Mouse (Mus musculus) liver, embryonic 11.5 days (tissue): ENCODE data around the gene Glis3. TPM values are rescaled to one million over a fixed set of nuclear protein-coding genes. Genes with fewer than 3 reads are reported as not detected.

Experiments used
- ATAC-seq: fragments of 200-750 bp; cut with Nextera tagmentation; replicated peaks from 2 replicates; pipeline ENCODE4 v1.8.0; 2017; ENCODE audit warnings: moderate number of reproducible peaks, mild to moderate bottlenecking, moderate TSS enrichment, moderate library complexity; ENCODE audit not compliant: low FRiP score
- DNase-seq: peaks from one replicate; pipeline ENCODE4 v3.0.0-alpha.2; 2017; ENCODE audit warnings: low spot score
- H3K27ac ChIP-seq: fragments of 300-500 bp; sonication (generic); 2 replicates; pipeline ENCODE4 v1.5.1; 2014; ENCODE audit warnings: mild to moderate bottlenecking, low read depth, low read length, control low read depth
- H3K27me3 ChIP-seq: fragments of 300-500 bp; sonication (generic); replicated peaks from 2 replicates; pipeline ENCODE4 v1.6.1; 2014; ENCODE audit warnings: low read length, mixed read lengths; ENCODE audit not compliant: control insufficient read depth, insufficient read depth
- H3K36me3 ChIP-seq: fragments of 300-500 bp; sonication (generic); 2 replicates; pipeline ENCODE4 v1.6.1; 2014; ENCODE audit warnings: mild to moderate bottlenecking, low read length, moderate library complexity, mixed read lengths; ENCODE audit not compliant: control insufficient read depth, insufficient read depth
- H3K4me1 ChIP-seq: fragments of 300-500 bp; sonication (generic); replicated peaks from 2 replicates; pipeline ENCODE4 v1.6.1; 2014; ENCODE audit warnings: low read length, mixed read lengths; ENCODE audit not compliant: control insufficient read depth, insufficient read depth
- H3K4me2 ChIP-seq: fragments of 300-500 bp; sonication (generic); 2 replicates; pipeline ENCODE4 v1.6.1; 2014; ENCODE audit warnings: mild to moderate bottlenecking, control low read depth, moderate library complexity
- H3K4me3 ChIP-seq: fragments of 300-500 bp; sonication (generic); 2 replicates; pipeline ENCODE4 v1.5.1; 2014; ENCODE audit warnings: low read depth, low read length, control low read depth
- H3K9ac ChIP-seq: fragments of 300-500 bp; sonication (generic); 2 replicates; pipeline ENCODE4 v1.6.1; 2014; ENCODE audit warnings: low read depth, low read length, control low read depth
- H3K9me3 ChIP-seq: fragments of 300-500 bp; sonication (generic); 2 replicates; pipeline ENCODE4 v1.6.1; 2016; ENCODE audit warnings: low read length, inconsistent platforms, mixed read lengths; ENCODE audit not compliant: control insufficient read depth
- WGBS: fragments of 180-500 bp; shearing (Covaris S2); extraction: QIAGEN DNeasy Blood & Tissue Kit; methylation state at CpG from one replicate; pipeline ENCODE4 v1.1.7; 2014; 5-methylcytosine and 5-hydroxymethylcytosine counted together
- polyA plus RNA-seq: library from polyadenylated mRNA; unstranded; fragments of >200 nt; fragmentation: Nextera tagmentation; extraction: Ambion mirVana; gene quantifications from 2 replicates; pipeline ENCODE4 v1.2.1, GENCODE M21; 2014

Gene Glis3
- polyA plus RNA-seq, 1 experiment from 2014 or later, result 0.47 TPM

- Histone ChIP-seq H3K27ac (no peak overlapping the region), H3K27me3 (no peaks in the 10 kb centered on the region), H3K4me1 (no peaks in the 10 kb centered on the region), H3K9ac (no peak overlapping the region), H3K4me3 (no peak overlapping the region), H3K9me3 (no peaks in the 10 kb centered on the region), H3K36me3 (no peaks in the 10 kb centered on the region), H3K4me2 (no peak overlapping the region)
- 83% methylated on average over 5 of the region's 5 CpGs for WGBS
- ATAC-seq, result no peak
- no peak for DNase-seq
Observed at GRCm38 (mm10) chr19:28527446-28527845, 152.4 kb downstream of the Glis3 start.

- no peaks in the 10 kb centered on the region for H3K4me1 ChIP-seq
- no peak for ATAC-seq
- H3K9ac ChIP-seq, result no peak overlapping the region
- no peaks in the 10 kb centered on the region for H3K36me3 ChIP-seq
- H3K4me3 ChIP-seq, result no peak overlapping the region
- DNase-seq, result no peak
- WGBS, result 76% methylated on average over 3 of the region's 3 CpGs
- no peaks in the 10 kb centered on the region for H3K9me3 ChIP-seq
- no peak overlapping the region for H3K27ac ChIP-seq
- H3K27me3 ChIP-seq, result no peaks in the 10 kb centered on the region
- H3K4me2 ChIP-seq, result no peak overlapping the region
Observed at GRCm38 (mm10) chr19:28525331-28525730, 154.5 kb downstream of the Glis3 start.

GRCm38 (mm10) chr19:28522289-28522688, 157.6 kb downstream of the Glis3 start:
- 69% methylated on average over 3 of the region's 3 CpGs for WGBS
- no peaks in the 10 kb centered on the region for H3K9me3 ChIP-seq
- no peaks in the 10 kb centered on the region for H3K27me3 ChIP-seq
- no peak overlapping the region for H3K27ac ChIP-seq
- ATAC-seq (no peak), DNase-seq (no peak)
- H3K4me1 ChIP-seq, result no peaks in the 10 kb centered on the region; the same call in 1 of the 2 replicates
- no peak overlapping the region for H3K4me3 ChIP-seq
- no peak overlapping the region for H3K9ac ChIP-seq
- H3K4me2 ChIP-seq, result no peak overlapping the region
- no peaks in the 10 kb centered on the region for H3K36me3 ChIP-seq

- H3K9ac ChIP-seq, result no peak overlapping the region
- H3K4me2 ChIP-seq, result no peak overlapping the region
- H3K27ac ChIP-seq, result no peak overlapping the region
- H3K4me3 ChIP-seq, result no peak overlapping the region
- no peaks in the 10 kb centered on the region; the same call in 1 of the 2 replicates for H3K4me1 ChIP-seq
- no peaks in the 10 kb centered on the region for H3K9me3 ChIP-seq
- H3K36me3 ChIP-seq, result no peaks in the 10 kb centered on the region
- DNase-seq (no peak), ATAC-seq (no peak)
- 65% methylated on average over 6 of the region's 6 CpGs for WGBS
- H3K27me3 ChIP-seq, result no peaks in the 10 kb centered on the region
Observed at GRCm38 (mm10) chr19:28520761-28521181, 159.1 kb downstream of the Glis3 start.

GRCm38 (mm10) chr19:28520128-28520745, 159.6 kb downstream of the Glis3 start:
- Histone ChIP-seq H3K36me3 (no peaks in the 10 kb centered on the region), H3K4me1 (no peaks in the 10 kb centered on the region; the same call in 1 of the 2 replicates), H3K4me2 (no peak overlapping the region), H3K9me3 (no peaks in the 10 kb centered on the region), H3K4me3 (no peak overlapping the region), H3K27ac (no peak overlapping the region), H3K9ac (no peak overlapping the region), H3K27me3 (no peaks in the 10 kb centered on the region)
- WGBS, result 86% methylated on average over 8 of the region's 8 CpGs
- no peak for DNase-seq
- no peak for ATAC-seq

GRCm38 (mm10) chr19:28519296-28519695, 160.6 kb downstream of the Glis3 start:
- WGBS, result 74% methylated on average over 3 of the region's 3 CpGs
- no peak overlapping the region for H3K4me2 ChIP-seq
- DNase-seq (no peak), ATAC-seq (no peak)
- no peaks in the 10 kb centered on the region for H3K9me3 ChIP-seq
- H3K36me3 ChIP-seq, result no peaks in the 10 kb centered on the region
- no peaks in the 10 kb centered on the region; the same call in 1 of the 2 replicates for H3K4me1 ChIP-seq
- no peak overlapping the region for H3K9ac ChIP-seq
- no peak overlapping the region for H3K4me3 ChIP-seq
- no peak overlapping the region for H3K27ac ChIP-seq
- H3K27me3 ChIP-seq, result no peaks in the 10 kb centered on the region

- Histone ChIP-seq H3K9ac (no peak overlapping the region), H3K4me2 (no peak overlapping the region), H3K9me3 (no peaks in the 10 kb centered on the region), H3K36me3 (no peaks in the 10 kb centered on the region), H3K4me1 (no peaks in the 10 kb centered on the region; the same call in 1 of the 2 replicates), H3K4me3 (no peak overlapping the region), H3K27ac (no peak overlapping the region), H3K27me3 (no peaks in the 10 kb centered on the region)
- no peak for DNase-seq
- ATAC-seq, result no peak
- 79% methylated on average over 6 of the region's 6 CpGs for WGBS
Observed at GRCm38 (mm10) chr19:28518846-28519245, 161.0 kb downstream of the Glis3 start.

- no peaks in the 10 kb centered on the region for H3K9me3 ChIP-seq
- H3K36me3 ChIP-seq, result no peaks in the 10 kb centered on the region
- WGBS, result 77% methylated on average over 5 of the region's 5 CpGs
- no peak overlapping the region for H3K4me2 ChIP-seq
- H3K4me3 ChIP-seq, result no peak overlapping the region
- ATAC-seq, result no peak
- H3K9ac ChIP-seq, result no peak overlapping the region
- DNase-seq, result no peak
- no peaks in the 10 kb centered on the region for H3K27me3 ChIP-seq
- no peak overlapping the region for H3K27ac ChIP-seq
- H3K4me1 ChIP-seq, result no peaks in the 10 kb centered on the region; the same call in 1 of the 2 replicates
Observed at GRCm38 (mm10) chr19:28518266-28518665, 161.6 kb downstream of the Glis3 start.

GRCm38 (mm10) chr19:28517464-28518080, 162.3 kb downstream of the Glis3 start:
- Histone ChIP-seq H3K9ac (no peak overlapping the region), H3K4me1 (no peaks in the 10 kb centered on the region; the same call in 1 of the 2 replicates), H3K9me3 (no peaks in the 10 kb centered on the region), H3K27me3 (no peaks in the 10 kb centered on the region), H3K4me2 (no peak overlapping the region), H3K36me3 (no peaks in the 10 kb centered on the region), H3K4me3 (no peak overlapping the region), H3K27ac (no peak overlapping the region)
- ATAC-seq (no peak), DNase-seq (no peak)
- 74% methylated on average over 9 of the region's 9 CpGs for WGBS
